Mouse (Mus musculus): ENCODE results near the gene Srgap1. TPM values are rescaled to one million over a fixed set of nuclear protein-coding genes. Genes with fewer than 3 reads are reported as not detected.

The Srgap1 gene
- total RNA-seq, 2 experiments from 2014 or later: 7.6 to 11.7 TPM

- DNase-seq (ENCODE audit: extremely low spot score in 1 of 2, low spot score in 2 of 2): no peak
- no peak for TF ChIP-seq CTCF (IDR thresholded peaks at IDR 0.05)
- H3K27ac ChIP-seq: no peak overlapping the region
- intact Hi-C loops (cut with DNase I): no loop called here
- no peak overlapping the region for H3K4me3 ChIP-seq
Measured at GRCm38 (mm10) chr10:121865503-121866239, 181.4 kb downstream of the Srgap1 start.

GRCm38 (mm10) chr10:121860924-121861323 lies 186.2 kb downstream of the Srgap1 start:
- no peak overlapping the region for H3K4me3 ChIP-seq
- H3K27ac ChIP-seq: no peak overlapping the region
- TF ChIP-seq CTCF (IDR thresholded peaks at IDR 0.05): no peak
- intact Hi-C loops (cut with DNase I): no loop called here
- no peak for DNase-seq (ENCODE audit: extremely low spot score in 1 of 2, low spot score in 2 of 2)

GRCm38 (mm10) chr10:121859803-121860571 lies 187.1 kb downstream of the Srgap1 start:
- DNase-seq (ENCODE audit: extremely low spot score in 1 of 2, low spot score in 2 of 2): no peak
- H3K27ac ChIP-seq: peak overlapping the region; percentile 24; the same call in 1 of the 2 replicates
- no peak overlapping the region for H3K4me3 ChIP-seq
- intact Hi-C loops (cut with DNase I): no loop called here
- TF ChIP-seq CTCF (IDR thresholded peaks at IDR 0.05): no peak

DNA sequence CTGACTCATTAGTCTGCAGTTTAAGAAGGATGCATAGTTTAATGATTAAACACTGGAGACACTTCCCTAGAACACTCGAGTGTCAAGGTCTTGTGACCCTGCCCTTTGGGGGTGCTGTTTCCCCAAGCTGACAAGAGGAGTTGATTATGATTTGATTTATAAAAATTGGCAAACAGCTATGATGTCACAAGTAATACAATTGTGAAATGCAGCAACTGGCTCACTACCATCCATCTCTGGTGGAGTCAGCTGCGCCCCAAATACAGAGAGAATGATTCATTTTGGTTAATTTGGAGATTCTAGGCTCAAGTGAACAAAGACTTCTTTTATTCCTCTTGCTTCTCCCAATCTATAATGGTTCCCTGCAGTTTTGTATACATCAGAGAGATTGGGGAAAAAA lies 188.2 kb downstream of the Srgap1 start:
- TF ChIP-seq CTCF (IDR thresholded peaks at IDR 0.05): no peak; the same call in 1 of the 2 replicates
- no peak overlapping the region; the same call in 1 of the 2 replicates for H3K27ac ChIP-seq
- intact Hi-C loops (cut with DNase I): no loop called here
- no peak overlapping the region for H3K4me3 ChIP-seq
- DNase-seq (ENCODE audit: extremely low spot score in 1 of 2, low spot score in 2 of 2): no peak

GRCm38 (mm10) chr10:121858086-121858485 lies 189.0 kb downstream of the Srgap1 start:
- no peak for TF ChIP-seq CTCF (IDR thresholded peaks at IDR 0.05)
- no peak overlapping the region for H3K4me3 ChIP-seq
- intact Hi-C loops (cut with DNase I): no loop called here
- no peak for DNase-seq (ENCODE audit: extremely low spot score in 1 of 2, low spot score in 2 of 2)
- H3K27ac ChIP-seq: peak overlapping the region; percentile 28; the same call in 1 of the 2 replicates

DNA sequence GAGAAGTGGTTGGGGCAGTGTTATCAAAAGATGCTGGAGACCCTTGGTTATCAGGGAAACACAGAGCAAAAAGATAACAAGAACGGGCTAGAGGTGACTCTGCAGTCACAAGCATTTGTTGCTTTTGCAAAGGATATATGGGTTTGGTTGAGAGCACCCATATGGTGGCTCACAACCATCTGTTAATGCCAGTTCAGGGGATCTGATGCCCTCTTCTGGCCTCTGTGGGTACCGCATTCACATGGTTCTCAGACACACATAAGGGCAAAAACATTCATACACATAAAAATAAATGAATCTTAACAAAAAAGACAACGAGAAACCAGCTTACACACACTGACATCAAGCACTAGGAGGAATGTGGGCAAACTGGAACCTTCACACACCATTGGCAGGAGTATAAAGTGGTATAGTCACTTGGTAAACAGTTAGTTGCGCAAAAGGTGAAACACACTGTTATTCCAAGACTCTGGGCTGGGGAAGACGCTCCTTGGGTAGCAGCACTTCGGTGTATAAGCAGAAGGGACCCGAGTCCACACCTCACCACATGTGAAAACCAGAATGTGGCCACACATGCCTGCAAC lies 191.2 kb downstream of the Srgap1 start:
- Histone ChIP-seq H3K27ac (no peak overlapping the region), H3K4me3 (no peak overlapping the region)
- peak; percentile 36 for TF ChIP-seq CTCF (IDR thresholded peaks at IDR 0.05)
- intact Hi-C loops (cut with DNase I): no loop called here
- no peak for DNase-seq (ENCODE audit: extremely low spot score in 1 of 2, low spot score in 2 of 2)

- no peak overlapping the region for H3K4me3 ChIP-seq
- no peak for TF ChIP-seq CTCF (IDR thresholded peaks at IDR 0.05)
- intact Hi-C loops (cut with DNase I): no loop called here
- no peak for DNase-seq (ENCODE audit: extremely low spot score in 1 of 2, low spot score in 2 of 2)
- H3K27ac ChIP-seq: no peak overlapping the region
Measured at GRCm38 (mm10) chr10:121853385-121853808, 193.7 kb downstream of the Srgap1 start.

- intact Hi-C loops (cut with DNase I): no loop called here
Measured at GRCm38 (mm10) chr10:121849496-121849895, 197.6 kb downstream of the Srgap1 start.

DNA sequence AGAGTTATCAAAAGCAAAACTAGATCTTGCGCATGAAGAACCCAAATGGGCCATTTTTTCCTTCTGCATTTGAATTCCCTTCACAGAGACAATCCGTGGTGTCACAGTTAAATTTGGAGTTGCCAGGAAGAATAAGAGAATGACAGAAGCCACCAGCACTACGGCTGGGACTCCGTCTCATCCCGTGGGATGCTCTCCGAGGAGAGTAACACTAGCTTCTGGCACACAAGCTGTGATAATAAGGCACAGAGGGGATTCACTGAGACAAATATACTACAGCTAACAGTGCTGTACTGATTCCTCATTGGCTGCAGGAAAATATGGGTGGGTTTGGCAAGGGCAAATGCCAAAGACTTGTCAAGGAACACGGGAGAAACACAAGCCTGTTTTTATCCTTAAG lies 201.4 kb downstream of the Srgap1 start:
- no peak for TF ChIP-seq CTCF (IDR thresholded peaks at IDR 0.05)
- no peak for DNase-seq (ENCODE audit: extremely low spot score in 1 of 2, low spot score in 2 of 2)
- intact Hi-C loops (cut with DNase I): no loop called here
- Histone ChIP-seq H3K27ac (no peak overlapping the region), H3K4me3 (no peak overlapping the region)

More at GRCm38 (mm10) chr10:121849496-121849895, 197.6 kb downstream of the Srgap1 start:
- no peak overlapping the region for H3K27ac ChIP-seq
- no peak for DNase-seq (ENCODE audit: extremely low spot score in 1 of 2, low spot score in 2 of 2)
- TF ChIP-seq CTCF (IDR thresholded peaks at IDR 0.05): no peak
- H3K4me3 ChIP-seq: no peak overlapping the region

DNA sequence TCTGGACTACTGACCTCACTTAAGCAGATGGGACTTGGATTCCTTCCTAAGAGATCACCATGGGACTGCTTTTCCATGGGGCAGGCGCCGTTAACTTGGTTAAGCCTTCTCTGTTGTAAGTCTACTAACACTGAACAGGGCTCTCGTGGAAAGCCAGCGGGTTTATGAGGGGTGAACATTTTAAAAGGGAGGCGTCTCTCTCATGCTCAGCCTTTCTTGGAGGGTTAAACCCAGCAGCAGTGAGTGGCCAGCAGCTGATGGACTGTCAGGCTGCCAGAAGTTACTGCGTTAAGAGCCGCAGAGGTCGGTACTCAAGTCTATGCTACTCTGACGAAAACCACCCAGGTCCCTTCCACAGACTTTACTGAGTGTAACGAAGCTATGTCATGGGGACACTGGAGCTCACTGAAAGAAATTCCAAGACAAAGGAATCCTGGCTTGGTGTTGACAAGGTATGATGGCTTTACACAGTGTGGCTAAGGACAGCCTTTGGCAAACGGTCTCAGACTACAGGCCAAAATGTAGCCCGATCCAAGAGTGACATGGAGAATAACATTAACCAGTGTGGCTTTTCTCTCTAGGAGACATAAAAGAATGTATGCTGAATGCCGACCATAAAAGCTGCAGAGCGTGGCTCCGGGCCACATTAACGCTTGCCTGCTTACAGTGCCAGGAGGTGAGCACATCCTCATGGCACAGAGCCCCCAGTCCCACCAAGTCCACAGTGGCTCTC lies 209.8 kb downstream of the Srgap1 start:
- Histone ChIP-seq H3K4me3 (peak overlapping the region; percentile 38), H3K27ac (no peak overlapping the region)
- DNase-seq (ENCODE audit: extremely low spot score in 1 of 2, low spot score in 2 of 2): no peak
- TF ChIP-seq CTCF (IDR thresholded peaks at IDR 0.05): no peak
- intact Hi-C loops (cut with DNase I): no loop called here

DNA sequence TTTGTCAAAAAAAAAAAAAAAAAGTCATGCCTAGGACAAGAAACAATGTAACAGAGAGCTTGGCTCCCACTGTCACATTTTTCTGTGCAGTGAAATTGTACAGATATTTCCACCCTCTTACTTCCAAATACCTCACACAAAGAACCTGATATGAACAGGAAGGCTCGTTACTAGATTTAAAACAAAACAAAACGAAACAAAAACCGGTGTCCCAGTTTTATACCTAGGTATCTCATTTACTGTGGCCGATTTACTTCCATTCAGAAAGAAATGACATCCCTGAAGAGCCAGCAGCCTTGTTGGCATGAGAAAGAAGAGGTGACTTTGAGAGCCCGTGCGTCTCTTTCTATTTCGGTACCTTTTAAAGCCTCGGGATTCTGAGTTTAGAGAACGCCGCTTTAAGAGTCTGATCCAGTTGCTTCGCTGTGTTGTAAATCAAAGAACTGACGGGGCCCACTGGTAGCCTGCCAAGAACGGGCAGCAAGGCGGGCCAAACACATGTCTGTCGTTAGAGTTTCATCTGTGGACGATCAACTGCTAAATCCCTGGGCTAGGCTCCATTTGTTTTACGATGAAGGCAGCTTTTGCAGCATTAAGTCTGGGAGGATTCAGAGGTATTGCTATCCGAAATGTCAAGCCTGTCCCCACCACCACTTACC lies 210.5 kb downstream of the Srgap1 start:
- no peak overlapping the region for H3K27ac ChIP-seq
- TF ChIP-seq CTCF (IDR thresholded peaks at IDR 0.05): no peak
- DNase-seq (ENCODE audit: extremely low spot score in 1 of 2, low spot score in 2 of 2): peak; percentile 26 to 37

More for the DNA sequence above, 210.5 kb downstream of the Srgap1 start:
- peak overlapping the region; percentile 38 for H3K4me3 ChIP-seq
- intact Hi-C loops (cut with DNase I): no loop called here
